In genomic region chr8:70773833-70774232, GRCm38 (mm10) we compare ENCODE assay signal across 8 mouse cellular contexts. TPM values are rescaled to one million over a fixed set of nuclear protein-coding genes. Genes with fewer than 3 reads are reported as not detected.
DNase-seq lines count a peak whose midpoint lies in the region; ATAC-seq and TF ChIP-seq lines count a peak whose summit lies in the region.

No protein-coding gene starts in this region.

- H3K9ac ChIP-seq in hindbrain, embryonic 15.5 days, result 0 out of 2 replicates have a peak overlapping the region, but pooled peaks have one; percentile 23
- H3K9ac ChIP-seq in limb, embryonic 15.5 days, result peak overlapping the region; percentile 28; the same call in 1 of the 2 replicates
- H3K9ac ChIP-seq in neural tube, embryonic 14.5 days (replicated peaks; ENCODE audit: low read depth, low read length), result peak overlapping the region; percentile 22

- no peaks in the 10 kb centered on the region for H3K9me3 ChIP-seq in hindbrain, embryonic 15.5 days
- no peaks in the 10 kb centered on the region for H3K9me3 ChIP-seq in limb, embryonic 15.5 days
- no peaks in the 10 kb centered on the region for H3K9me3 ChIP-seq in neural tube, embryonic 14.5 days (ENCODE audit: control insufficient read depth, low read length)

- peak overlapping the region; percentile 9 for H3K4me3 ChIP-seq in cerebellum, adult 2 months (replicated peaks; ENCODE audit: insufficient read depth, low read depth, low read length)
- H3K4me3 ChIP-seq in hindbrain, embryonic 15.5 days, result no peak overlapping the region
- peak overlapping the region; percentile 22 for H3K4me3 ChIP-seq in limb, embryonic 15.5 days
- H3K4me3 ChIP-seq in neural tube, embryonic 14.5 days (ENCODE audit: low read depth, low read length), result 0 out of 2 replicates have a peak overlapping the region, but pooled peaks have one; percentile 1

- peaks cover 26% of the 10 kb centered on the region for H3K36me3 ChIP-seq in hindbrain, embryonic 15.5 days
- H3K36me3 ChIP-seq in limb, embryonic 15.5 days, result peaks cover 59% of the 10 kb centered on the region
- peaks cover 40% of the 10 kb centered on the region for H3K36me3 ChIP-seq in neural tube, embryonic 14.5 days (ENCODE audit: control insufficient read depth, insufficient read depth, low read length)

- no peak for ATAC-seq in hindbrain, embryonic 15.5 days (ENCODE audit: low FRiP score, low read depth)
- ATAC-seq in limb, embryonic 15.5 days (ENCODE audit: insufficient number of reproducible peaks, low FRiP score, low TSS enrichment, low read depth), result peak; percentile 49
- no peak for ATAC-seq in neural tube, embryonic 14.5 days (ENCODE audit: low read depth)

- 1% methylated on average over 9 of the region's 9 CpGs for WGBS in cerebellum, adult 2 months
- 36% methylated on average over 9 of the region's 9 CpGs for WGBS in hindbrain, embryonic 15.5 days
- 27% methylated on average over 9 of the region's 9 CpGs for whole genome bisulfite sequencing in limb, embryonic 15.5 days
- WGBS in neural tube, embryonic 14.5 days, result 53% methylated on average over 7 of the region's 9 CpGs

- peak overlapping the region; percentile 62 for H3K27ac ChIP-seq in cerebellum, adult 2 months (ENCODE audit: insufficient read depth, low read length)
- H3K27ac ChIP-seq in hindbrain, embryonic 15.5 days (replicated peaks), result peak overlapping the region; percentile 73
- H3K27ac ChIP-seq in limb, embryonic 15.5 days, result peak overlapping the region; percentile 85
- peak overlapping the region; percentile 35 for H3K27ac ChIP-seq in neural tube, embryonic 14.5 days (ENCODE audit: low read depth, low read length)

- peaks cover 39% of the 10 kb centered on the region for H3K4me1 ChIP-seq in cerebellum, adult 2 months (ENCODE audit: control insufficient read depth, insufficient read depth, low read length)
- H3K4me1 ChIP-seq in hindbrain, embryonic 15.5 days (replicated peaks), result peaks cover 63% of the 10 kb centered on the region
- H3K4me1 ChIP-seq in limb, embryonic 15.5 days, result peaks cover 64% of the 10 kb centered on the region
- peaks cover 38% of the 10 kb centered on the region for H3K4me1 ChIP-seq in neural tube, embryonic 14.5 days (ENCODE audit: control insufficient read depth, insufficient read depth, low read length)

- DNase-seq in adrenal gland, adult 18-20 months (ENCODE audit: low spot score in 2 of 2), result peak; percentile 60 to 68
- no peak for DNase-seq in adrenal gland, adult 8-10 months
- DNase-seq in cerebellum, adult 2 months, result peak; percentile 81 to 85
- DNase-seq in gastrocnemius, postnatal 10 days, result peak; percentile 90
- no peak for DNase-seq in spleen, postnatal 4 days (ENCODE audit: low spot score in 2 of 2)

- H3K4me2 ChIP-seq in hindbrain, embryonic 15.5 days, result peak overlapping the region; percentile 34
- peak overlapping the region; percentile 35 for H3K4me2 ChIP-seq in limb, embryonic 15.5 days
- peak overlapping the region; percentile 12; the same call in 1 of the 2 replicates for H3K4me2 ChIP-seq in neural tube, embryonic 14.5 days (ENCODE audit: low read depth, low read length)

- TF ChIP-seq CTCF in cerebellum, adult 2 months (IDR thresholded peaks at IDR 0.05; ENCODE audit: borderline replicate concordance, insufficient read depth, low read depth, low read length), result no peak

- no peaks in the 10 kb centered on the region for H3K27me3 ChIP-seq in cerebellum, adult 2 months (ENCODE audit: control insufficient read depth, insufficient read depth, low read length)
- H3K27me3 ChIP-seq in hindbrain, embryonic 15.5 days, result no peaks in the 10 kb centered on the region
- no peaks in the 10 kb centered on the region for H3K27me3 ChIP-seq in limb, embryonic 15.5 days
- no peaks in the 10 kb centered on the region for H3K27me3 ChIP-seq in neural tube, embryonic 14.5 days (ENCODE audit: control insufficient read depth, insufficient read depth, low read length)

- no peak for TF ChIP-seq POLR2A in cerebellum, adult 2 months (IDR thresholded peaks at IDR 0.05; ENCODE audit: borderline replicate concordance, insufficient read depth, low read length)

RNA-seq across cellular contexts. Expression of gene Pik3r2, which starts 2.7 kb away (rescaled TPM):
- total RNA-seq in adrenal gland, adult 18-20 months (2021), result 10 to 100 TPM; 30.5 to 36.5 TPM
- 10 to 100 TPM; 44.0 to 73.8 (median 57.9) TPM for total RNA-seq in adrenal gland, adult 8-10 months (2022)
- 150 and 158 TPM in 2 replicates for polyA plus RNA-seq in cerebellum, adult 2 months (2012; rRNA removed)
- total RNA-seq in gastrocnemius, postnatal 10 days (2021), result 10 to 100 TPM; 39.4 to 47.2 TPM
- 104 and 113 TPM in 2 replicates for polyA plus RNA-seq in hindbrain, embryonic 15.5 days (2015; fragmentation: Nextera tagmentation; extraction: Ambion mirVana)
- polyA plus RNA-seq in limb, embryonic 15.5 days (2015; fragmentation: Nextera tagmentation; extraction: Ambion mirVana), result 85.8 and 91.4 TPM in 2 replicates
- polyA plus RNA-seq in neural tube, embryonic 14.5 days (2014; fragmentation: Nextera tagmentation; extraction: Ambion mirVana), result 72.2 and 75.6 TPM in 2 replicates

RNA-seq across cellular contexts. Expression of gene Mpv17l2, which starts 13.1 kb away (rescaled TPM):
- total RNA-seq in adrenal gland, adult 18-20 months (2021), result 100 to 1,000 TPM in 1 of 2 experiments, 10 to 100 TPM in 1; 94.9 to 120 TPM
- total RNA-seq in adrenal gland, adult 8-10 months (2022), result 100 to 1,000 TPM; 106 to 166 (median 126) TPM
- 81.1 and 83.4 TPM in 2 replicates for polyA plus RNA-seq in cerebellum, adult 2 months (2012; rRNA removed)
- total RNA-seq in gastrocnemius, postnatal 10 days (2021), result 10 to 100 TPM; 30.1 to 31.4 TPM
- polyA plus RNA-seq in hindbrain, embryonic 15.5 days (2015; fragmentation: Nextera tagmentation; extraction: Ambion mirVana), result 40.4 and 44.9 TPM in 2 replicates
- 41.9 and 46.1 TPM in 2 replicates for polyA plus RNA-seq in limb, embryonic 15.5 days (2015; fragmentation: Nextera tagmentation; extraction: Ambion mirVana)
- polyA plus RNA-seq in neural tube, embryonic 14.5 days (2014; fragmentation: Nextera tagmentation; extraction: Ambion mirVana), result 36.5 and 41.2 TPM in 2 replicates

RNA-seq across cellular contexts. Expression of gene Rab3a, which starts 19.4 kb away (rescaled TPM):
- 10 to 100 TPM; 52.4 to 60.4 TPM for total RNA-seq in adrenal gland, adult 18-20 months (2021)
- total RNA-seq in adrenal gland, adult 8-10 months (2022), result 10 to 100 TPM; 59.6 to 90.1 (median 74.4) TPM
- 1,156 and 1,176 TPM in 2 replicates for polyA plus RNA-seq in cerebellum, adult 2 months (2012; rRNA removed)
- total RNA-seq in gastrocnemius, postnatal 10 days (2021), result 10 to 100 TPM; 44.6 to 50.4 TPM
- polyA plus RNA-seq in hindbrain, embryonic 15.5 days (2015; fragmentation: Nextera tagmentation; extraction: Ambion mirVana), result 503 and 561 TPM in 2 replicates
- 17.1 and 19.4 TPM in 2 replicates for polyA plus RNA-seq in limb, embryonic 15.5 days (2015; fragmentation: Nextera tagmentation; extraction: Ambion mirVana)
- polyA plus RNA-seq in neural tube, embryonic 14.5 days (2014; fragmentation: Nextera tagmentation; extraction: Ambion mirVana), result 570 and 690 TPM in 2 replicates

RNA-seq across cellular contexts. Expression of gene Mast3, which starts 31.0 kb away (rescaled TPM):
- 10 to 100 TPM; 15.6 to 16.7 TPM for total RNA-seq in adrenal gland, adult 18-20 months (2021)
- 10 to 100 TPM; 17.8 to 37.7 (median 26.5) TPM for total RNA-seq in adrenal gland, adult 8-10 months (2022)
- 69.5 and 70.4 TPM in 2 replicates for polyA plus RNA-seq in cerebellum, adult 2 months (2012; rRNA removed)
- total RNA-seq in gastrocnemius, postnatal 10 days (2021), result 1 to 10 TPM; 7.2 to 8.9 TPM
- polyA plus RNA-seq in hindbrain, embryonic 15.5 days (2015; fragmentation: Nextera tagmentation; extraction: Ambion mirVana), result 21.2 and 25.1 TPM in 2 replicates
- polyA plus RNA-seq in limb, embryonic 15.5 days (2015; fragmentation: Nextera tagmentation; extraction: Ambion mirVana), result 13.8 and 14.4 TPM in 2 replicates
- polyA plus RNA-seq in neural tube, embryonic 14.5 days (2014; fragmentation: Nextera tagmentation; extraction: Ambion mirVana), result 20.2 and 23.4 TPM in 2 replicates

RNA-seq across cellular contexts. Expression of gene Il12rb1, which starts 34.4 kb away (rescaled TPM):
- under 1 TPM; 0.66 to 0.77 TPM for total RNA-seq in adrenal gland, adult 18-20 months (2021)
- total RNA-seq in adrenal gland, adult 8-10 months (2022), result under 1 TPM; 0.11 to 0.75 (median 0.22) TPM
- polyA plus RNA-seq in cerebellum, adult 2 months (2012; rRNA removed), result 1.8 and 1.9 TPM in 2 replicates
- under 1 TPM; 0.16 to 0.23 TPM for total RNA-seq in gastrocnemius, postnatal 10 days (2021)
- polyA plus RNA-seq in hindbrain, embryonic 15.5 days (2015; fragmentation: Nextera tagmentation; extraction: Ambion mirVana), result 0.14 TPM in 1 of 2 replicates, not detected in the other
- polyA plus RNA-seq in limb, embryonic 15.5 days (2015; fragmentation: Nextera tagmentation; extraction: Ambion mirVana), result 0.13 and 0.35 TPM in 2 replicates
- polyA plus RNA-seq in neural tube, embryonic 14.5 days (2014; fragmentation: Nextera tagmentation; extraction: Ambion mirVana), result not detected in 2 replicates

Comparison
In these comparisons a context has a peak if more than half of its experiments do, and no peak if none do; other contexts are left out.
1. DNase-seq: peak in adrenal gland, adult 18-20 months (2 of 2), cerebellum, adult 2 months (2 of 2) and gastrocnemius, postnatal 10 days (single experiment); none in adrenal gland, adult 8-10 months (single experiment) and spleen, postnatal 4 days (0 of 2).
2. H3K27ac ChIP-seq: peak in every context shown above with its lines; median percentile 85 in limb, embryonic 15.5 days; 73 in hindbrain, embryonic 15.5 days; 62 in cerebellum, adult 2 months; 35 in neural tube, embryonic 14.5 days.
3. RNA of gene Rab3a, which starts 19.4 kb away (polyA plus RNA-seq): 1,156 to 1,176 TPM in cerebellum, adult 2 months, 570 to 690 TPM in neural tube, embryonic 14.5 days and 503 to 561 TPM in hindbrain, embryonic 15.5 days; 17.1 to 19.4 TPM in limb, embryonic 15.5 days; every median in the first group is over 10 times any median in the second.
4. Peak in every context shown above with its lines, with median percentiles within 50 percentile points of each other: H3K4me2 ChIP-seq and H3K9ac ChIP-seq.